Mouse (Mus musculus) bone marrow, adult 2 months (tissue): ENCODE results near the gene Nme7.

Experiments
- CTCF ChIP-seq: fragments of 200-500 bp; IDR thresholded peaks from 2 replicates; pipeline ENCODE4 v1.5.1; 2011; ENCODE audit warnings: low read length, control low read depth; ENCODE audit not compliant: control insufficient read depth, insufficient read depth
- POLR2A ChIP-seq: fragments of 200-500 bp; IDR thresholded peaks from 2 replicates; pipeline ENCODE4 v1.6.1; 2011; ENCODE audit warnings: low read depth, mild to moderate bottlenecking, control low read depth, low read length, borderline replicate concordance; ENCODE audit not compliant: control insufficient read depth

DNA sequence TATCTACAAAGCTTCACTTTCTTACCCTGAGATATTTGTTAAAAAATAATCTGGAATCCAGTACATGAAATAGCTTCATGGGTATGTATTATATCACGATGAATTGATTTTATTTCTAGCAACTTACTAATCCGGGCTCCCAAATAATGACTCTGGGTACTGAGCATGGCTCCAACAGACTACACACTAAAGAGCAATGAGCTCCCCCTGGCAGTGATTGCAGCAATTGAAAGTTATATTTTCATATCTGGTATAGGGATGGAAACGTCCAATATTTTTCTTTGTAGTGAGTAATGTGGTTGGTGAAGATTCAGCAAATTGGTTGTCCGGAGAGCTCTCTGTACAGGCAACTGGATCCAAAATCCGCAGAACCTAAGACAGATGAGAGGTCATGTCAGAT is 11.9 kb upstream of the Nme7 start:
- TF ChIP-seq CTCF = no peak
- TF ChIP-seq POLR2A = no peak
